Comparison of ENCODE assay signal across 9 mouse cellular contexts in the genomic region with DNA sequence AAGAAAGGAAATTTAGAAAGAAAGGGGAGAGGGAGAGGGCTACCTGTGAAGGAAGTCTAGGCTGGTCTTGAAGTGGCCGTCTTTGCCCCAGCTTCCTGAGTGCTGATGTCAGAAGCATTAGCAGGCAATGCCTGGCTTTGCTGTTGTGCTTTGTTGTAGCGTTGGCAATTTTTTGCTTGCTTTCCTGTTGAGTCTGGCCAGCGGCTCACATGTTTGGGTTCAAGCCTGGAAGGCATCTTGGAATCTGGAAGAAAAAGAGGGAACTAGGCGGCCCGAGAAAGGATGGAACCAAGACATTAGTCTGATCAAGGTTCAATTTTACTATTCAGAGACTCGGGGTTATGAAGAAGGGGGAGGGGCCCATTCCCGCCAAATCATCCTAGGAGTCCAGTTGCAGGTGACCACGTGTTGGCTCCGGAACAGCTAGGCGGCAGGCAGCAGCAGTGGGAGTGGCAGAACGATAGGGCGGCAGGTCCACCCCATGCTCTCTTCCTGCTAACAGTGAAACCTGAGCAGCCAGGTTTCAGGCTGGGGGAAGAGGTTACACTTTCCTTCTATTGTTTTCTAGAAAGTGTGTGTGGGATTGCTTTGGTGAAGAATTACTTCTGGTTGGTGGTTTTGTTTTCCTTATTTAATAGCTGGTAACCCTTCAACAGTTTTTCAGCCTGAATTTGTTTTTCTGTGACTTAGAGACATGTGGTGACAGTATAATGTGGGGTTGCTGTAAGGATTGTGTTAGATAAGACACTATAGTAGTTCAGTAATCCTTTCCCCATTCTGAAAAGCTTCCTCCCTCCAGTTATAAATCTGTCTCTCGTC. TPM values are rescaled to one million over a fixed set of nuclear protein-coding genes. Genes with fewer than 3 reads are reported as not detected.
DNase-seq lines count a peak whose midpoint lies in the region; ATAC-seq and TF ChIP-seq lines count a peak whose summit lies in the region.
"Had no signal": no experiment of that assay in that cellular context is flagged by ENCODE, and none has a peak within 500 bp of the region (broad histone marks: within the 10 kb centered on the region; RNA-seq: fewer than 3 reads in every experiment).

No protein-coding gene starts in this region.

- intact Hi-C loops in heart, postnatal 10 days (cut with DNase I), result no loop called here
- intact Hi-C loops in left cerebral cortex, postnatal 25 days (cut with DNase I), result no loop called here

- H3K36me3 ChIP-seq in heart, embryonic 14.5 days (ENCODE audit: control insufficient read depth, insufficient read depth, low read length), result no peaks in the 10 kb centered on the region
- H3K36me3 ChIP-seq in kidney, adult 2 months (ENCODE audit: control insufficient read depth, insufficient read depth, low read length), result no peaks in the 10 kb centered on the region
- H3K36me3 ChIP-seq in liver, embryonic 14.5 days (replicated peaks; ENCODE audit: control insufficient read depth, insufficient read depth, low read depth), result no peaks in the 10 kb centered on the region
- H3K36me3 ChIP-seq: embryonic facial prominence, embryonic 15.5 days had no signal

- peaks cover 0 to 5% of the 10 kb centered on the region in 2 experiments; a peak in 3 of 4 replicates for H3K4me1 ChIP-seq in heart, embryonic 14.5 days (ENCODE audit: control insufficient read depth in 2 of 2, insufficient read depth in 2 of 2, low read length in 2 of 2)
- H3K4me1 ChIP-seq in kidney, adult 2 months (ENCODE audit: control insufficient read depth, insufficient read depth, low read length), result peaks cover 13% of the 10 kb centered on the region
- peaks cover 3 to 7% of the 10 kb centered on the region in 2 experiments; a peak in 3 of 4 replicates for H3K4me1 ChIP-seq in liver, embryonic 14.5 days (replicated peaks; ENCODE audit: control insufficient read depth in 2 of 2, insufficient read depth in 2 of 2, low read length in 1 of 2)
- H3K4me1 ChIP-seq: embryonic facial prominence, embryonic 15.5 days had no signal

- ATAC-seq in heart, embryonic 14.5 days (ENCODE audit: insufficient number of reproducible peaks, insufficient read depth, low FRiP score, low read depth), result no peak
- no peak for ATAC-seq in liver, embryonic 14.5 days (ENCODE audit: insufficient read depth)

- no peaks in the 10 kb centered on the region for H3K27me3 ChIP-seq in heart, embryonic 14.5 days (ENCODE audit: control insufficient read depth, insufficient read depth, low read length)
- H3K27me3 ChIP-seq in kidney, adult 2 months (replicated peaks; ENCODE audit: control insufficient read depth, insufficient read depth, low read length), result no peaks in the 10 kb centered on the region
- H3K27me3 ChIP-seq in liver, embryonic 14.5 days (ENCODE audit: control insufficient read depth, insufficient read depth, low read length), result no peaks in the 10 kb centered on the region
- H3K27me3 ChIP-seq: embryonic facial prominence, embryonic 15.5 days had no signal

- no peak for DNase-seq in heart, postnatal 10 days
- DNase-seq in ES-CJ7 (ENCODE audit: low read depth, low spot score), result peak; percentile 56
- DNase-seq in kidney, adult 2 months, result peak; percentile 80
- no peak for DNase-seq in liver, embryonic 14.5 days (ENCODE audit: low read depth in 3 of 3, low spot score in 3 of 3)
- DNase-seq in left cerebral cortex, postnatal 25 days (ENCODE audit: low spot score in 2 of 2), result no peak
- no peak for DNase-seq in layer of hippocampus, adult 8-10 months (ENCODE audit: low spot score in 2 of 2)
- no peak for DNase-seq in spleen, postnatal 14 days (ENCODE audit: low spot score in 2 of 2)

- WGBS in heart, embryonic 14.5 days, result 16% methylated on average over 13 of the region's 13 CpGs
- WGBS in kidney, adult 2 months, result 12% methylated on average over 13 of the region's 13 CpGs
- WGBS in liver, embryonic 14.5 days (ENCODE audit: insufficient replicate concordance), result 19% methylated on average over 13 of the region's 13 CpGs

- H3K4me3 ChIP-seq in heart, embryonic 14.5 days (ENCODE audit: control insufficient read depth in 1 of 2, insufficient read depth in 1 of 2, low read depth in 1 of 2, low read length in 2 of 2), result no peak overlapping the region
- no peak overlapping the region for H3K4me3 ChIP-seq in kidney, adult 2 months (ENCODE audit: insufficient read depth, low read depth, low read length)
- no peak overlapping the region for H3K4me3 ChIP-seq in liver, embryonic 14.5 days (ENCODE audit: insufficient read depth in 1 of 2, low read depth in 2 of 2, low read length in 2 of 2)
- H3K4me3 ChIP-seq: embryonic facial prominence, embryonic 15.5 days had no signal

- no peak for TF ChIP-seq CTCF in kidney, adult 2 months (conservative IDR thresholded peaks at IDR 0.05; ENCODE audit: insufficient read depth, insufficient read length, low read depth, low read length)
- TF ChIP-seq CTCF in liver, embryonic 14.5 days (IDR thresholded peaks at IDR 0.05; ENCODE audit: low read depth), result no peak

- TF ChIP-seq EP300 in liver, embryonic 14.5 days (IDR thresholded peaks at IDR 0.05; ENCODE audit: low read depth), result no peak

- H3K9me3 ChIP-seq in heart, embryonic 14.5 days (ENCODE audit: control insufficient read depth, low read length), result no peaks in the 10 kb centered on the region
- H3K9me3 ChIP-seq in liver, embryonic 14.5 days (ENCODE audit: control insufficient read depth, low read length), result no peaks in the 10 kb centered on the region
- H3K9me3 ChIP-seq: embryonic facial prominence, embryonic 15.5 days had no signal

- H3K9ac ChIP-seq in heart, embryonic 14.5 days (ENCODE audit: low read length), result 0 out of 2 replicates have a peak overlapping the region, but pooled peaks have one; percentile 4
- peak overlapping the region; percentile 27 for H3K9ac ChIP-seq in liver, embryonic 14.5 days (replicated peaks)
- H3K9ac ChIP-seq: embryonic facial prominence, embryonic 15.5 days had no signal

- no peak overlapping the region for H3K27ac ChIP-seq in heart, embryonic 14.5 days (replicated peaks in 1 of 2; ENCODE audit: control insufficient read depth in 1 of 2, insufficient read depth in 1 of 2, low read depth in 2 of 2, low read length in 2 of 2)
- H3K27ac ChIP-seq in kidney, adult 2 months (ENCODE audit: insufficient read depth, low read depth, low read length), result no peak overlapping the region
- no peak overlapping the region for H3K27ac ChIP-seq in liver, embryonic 14.5 days
- H3K27ac ChIP-seq: embryonic facial prominence, embryonic 15.5 days had no signal

- H3K4me2 ChIP-seq in heart, embryonic 14.5 days (ENCODE audit: low read length), result peak overlapping the region; percentile 18
- no peak overlapping the region for H3K4me2 ChIP-seq in liver, embryonic 14.5 days (ENCODE audit: low read depth)
- H3K4me2 ChIP-seq: embryonic facial prominence, embryonic 15.5 days had no signal

- TF ChIP-seq POLR2A in kidney, adult 2 months (IDR thresholded peaks at IDR 0.05; ENCODE audit: low read depth, low read length), result no peak

RNA-seq across cellular contexts. Expression of gene Tex14, which starts 48.6 kb away (rescaled TPM):
- polyA plus RNA-seq in heart, embryonic 14.5 days (2014; fragmentation: Nextera tagmentation; extraction: Ambion mirVana), result 0.28 and 0.38 TPM in 2 replicates
- total RNA-seq in heart, postnatal 10 days (2021), result under 1 TPM; 0.10 to 0.47 TPM
- polyA plus RNA-seq in kidney, adult 2 months (2012; rRNA removed), result 0.08 and 0.34 TPM in 2 replicates
- 0.01 and 0.06 TPM in 2 replicates for polyA plus RNA-seq in liver, embryonic 14.5 days (2012; rRNA removed)
- not detected in 2 replicates for polyA plus RNA-seq in liver, embryonic 14.5 days (2014; fragmentation: Nextera tagmentation; extraction: Ambion mirVana)
- total RNA-seq in left cerebral cortex, postnatal 25 days (2021), result under 1 TPM; 0.25 to 0.32 TPM
- 1 to 10 TPM in 1 of 4 experiments, under 1 TPM in 3; 0.08 to 1.2 (median 0.53) TPM for total RNA-seq in layer of hippocampus, adult 8-10 months (2022)

RNA-seq across cellular contexts. Expression of gene Rad51c, which starts 48.7 kb away (rescaled TPM):
- polyA plus RNA-seq in heart, embryonic 14.5 days (2014; fragmentation: Nextera tagmentation; extraction: Ambion mirVana), result 10.0 and 11.7 TPM in 2 replicates
- total RNA-seq in heart, postnatal 10 days (2021), result 1 to 10 TPM; 3.7 to 4.4 TPM
- polyA plus RNA-seq in kidney, adult 2 months (2012; rRNA removed), result 0.46 and 0.77 TPM in 2 replicates
- 2.0 and 4.0 TPM in 2 replicates for polyA plus RNA-seq in liver, embryonic 14.5 days (2012; rRNA removed)
- polyA plus RNA-seq in liver, embryonic 14.5 days (2014; fragmentation: Nextera tagmentation; extraction: Ambion mirVana), result 4.3 and 4.4 TPM in 2 replicates
- total RNA-seq in left cerebral cortex, postnatal 25 days (2021), result 1 to 10 TPM; 4.1 TPM
- total RNA-seq in layer of hippocampus, adult 8-10 months (2022), result 1 to 10 TPM; 3.0 to 6.7 (median 3.6) TPM

Comparison
In these comparisons a context has a peak if more than half of its experiments do, and no peak if none do; other contexts are left out.
1. DNase-seq: peak in ES-CJ7 (single experiment) and kidney, adult 2 months (single experiment); none in heart, postnatal 10 days (0 of 2), liver, embryonic 14.5 days (0 of 3), left cerebral cortex, postnatal 25 days (0 of 2), layer of hippocampus, adult 8-10 months (0 of 2) and spleen, postnatal 14 days (0 of 2).